Mouse (Mus musculus): Measurements from ENCODE around the gene Atp5j2. TPM values are rescaled to one million over a fixed set of nuclear protein-coding genes. Genes with fewer than 3 reads are reported as not detected.

The Atp5j2 gene
- total and polyA plus RNA-seq, 3 experiments, result 493 to 733 (median 543) TPM

GRCm38 (mm10) chr5:145203936-145204691 lies 12.3 kb upstream of the Atp5j2 start, which contains the start of gene Zkscan5 (continued):
- TF ChIP-seq KAT2A (conservative IDR thresholded peaks at IDR 0.05; ENCODE audit: low read depth, low read length), result peak; percentile 81
- TF ChIP-seq UBTF (IDR thresholded peaks at IDR 0.05; ENCODE audit: borderline replicate concordance, insufficient read depth, low read depth, low read length), result no peak
- TF ChIP-seq POLR2AphosphoS2 (IDR thresholded peaks at IDR 0.05; ENCODE audit: low read length), result peak; percentile 72
- peak; percentile 6 to 37; a peak in 1 of 4 replicates for TF ChIP-seq EP300 (IDR thresholded peaks at IDR 0.05; ENCODE audit: low read depth in 1 of 2, low read length in 2 of 2)
- no peak for TF ChIP-seq SMC3 (IDR thresholded peaks at IDR 0.05; ENCODE audit: low read depth, low read length)
- TF ChIP-seq ELF1 (IDR thresholded peaks at IDR 0.05; ENCODE audit: low read depth, low read length), result peak; percentile 90
- peak; percentile 83 for TF ChIP-seq NELFE (IDR thresholded peaks at IDR 0.05; ENCODE audit: low read depth, low read length)
- no peak for TF ChIP-seq CTCF (IDR thresholded peaks at IDR 0.05 in 2 of 3, conservative IDR thresholded peaks at IDR 0.05 in 1 of 3; ENCODE audit: control insufficient read depth in 1 of 3, insufficient read depth in 1 of 3, low read depth in 2 of 3, low read length in 3 of 3, poor library complexity in 1 of 3, severe bottlenecking in 1 of 3)
- 0 out of 2 replicates have a peak, but pooled peaks have one; percentile 2 for TF ChIP-seq BHLHE40 (IDR thresholded peaks at IDR 0.05; ENCODE audit: borderline replicate concordance, low read depth, low read length)
- no peak for TF ChIP-seq NRF1 (IDR thresholded peaks at IDR 0.05; ENCODE audit: insufficient read depth, low read depth, low read length, poor library complexity, severe bottlenecking)
- peak; percentile 48 for TF ChIP-seq ZNF384 (IDR thresholded peaks at IDR 0.05; ENCODE audit: low read depth, low read length)
- TF ChIP-seq MAFK (IDR thresholded peaks at IDR 0.05; ENCODE audit: borderline replicate concordance, low read depth, low read length), result no peak
- 0 out of 2 replicates have a peak, but pooled peaks have one; percentile 3 for TF ChIP-seq CHD1 (IDR thresholded peaks at IDR 0.05; ENCODE audit: low read depth, low read length)
- no peak for TF ChIP-seq JUND (IDR thresholded peaks at IDR 0.05; ENCODE audit: low read depth, low read length)
- TF ChIP-seq ZC3H11A (IDR thresholded peaks at IDR 0.05; ENCODE audit: low read depth, low read length), result no peak
- peak; percentile 67 for TF ChIP-seq TCF12 (IDR thresholded peaks at IDR 0.05; ENCODE audit: low read depth, low read length)
- TF ChIP-seq USF2 (IDR thresholded peaks at IDR 0.05; ENCODE audit: borderline replicate concordance in 1 of 2, insufficient read depth in 1 of 2, low read depth in 1 of 2, low read length in 2 of 2), result no peak
- no peak for TF ChIP-seq MYB (IDR thresholded peaks at IDR 0.05; ENCODE audit: low read depth, low read length)
- no peak for TF ChIP-seq E2F4 (IDR thresholded peaks at IDR 0.05; ENCODE audit: borderline replicate concordance, low read depth, low read length)
- TF ChIP-seq MAX (IDR thresholded peaks at IDR 0.05; ENCODE audit: low read length), result peak; percentile 65; the same call in 1 of the 2 replicates
- no peak for TF ChIP-seq ZKSCAN1 (IDR thresholded peaks at IDR 0.05; ENCODE audit: low read depth, low read length)
- no peak; the same call in 1 of the 2 replicates for TF ChIP-seq MAZ (IDR thresholded peaks at IDR 0.05; ENCODE audit: low read depth, low read length)

GRCm38 (mm10) chr5:145202446-145202845 lies 10.6 kb upstream of the Atp5j2 start:
- Histone ChIP-seq H3K27ac (ENCODE audit: control insufficient read depth, low read depth, low read length) (no peak overlapping the region), H3K9me3 (replicated peaks; ENCODE audit: insufficient read depth, low read length) (no peaks in the 10 kb centered on the region), H3K79me2 (ENCODE audit: control insufficient read depth, insufficient read depth, low read length, poor library complexity) (peaks cover 27% of the 10 kb centered on the region), H3K27me3 (ENCODE audit: control insufficient read depth in 1 of 2, insufficient read depth in 2 of 2, low read length in 2 of 2) (no peaks in the 10 kb centered on the region), H3K9ac (ENCODE audit: control insufficient read depth, low read depth, low read length, poor library complexity, severe bottlenecking) (no peak overlapping the region), H3K36me3 (ENCODE audit: control insufficient read depth in 1 of 2, insufficient read depth in 2 of 2, low read length in 2 of 2) (peaks cover 0 to 16% of the 10 kb centered on the region in 2 experiments; a peak in 2 of 4 replicates), H3K4me3 (ENCODE audit: control insufficient read depth in 1 of 2, insufficient read depth in 1 of 2, low read depth in 2 of 2, low read length in 2 of 2) (no peak overlapping the region), H3K4me1 (ENCODE audit: control insufficient read depth in 1 of 2, insufficient read depth in 2 of 2, low read length in 2 of 2) (peaks cover 0 to 20% of the 10 kb centered on the region in 2 experiments; a peak in 2 of 4 replicates)
- no peak for DNase-seq (ENCODE audit: low read depth, low spot score)
- TF ChIP-seq RCOR1 (IDR thresholded peaks at IDR 0.05; ENCODE audit: low read depth, low read length), result no peak
- no peak for TF ChIP-seq TBP (IDR thresholded peaks at IDR 0.05; ENCODE audit: low read depth, low read length)
- TF ChIP-seq SIN3A (IDR thresholded peaks at IDR 0.05; ENCODE audit: low read length), result no peak
- TF ChIP-seq RAD21 (IDR thresholded peaks at IDR 0.05; ENCODE audit: low read depth, low read length), result no peak
- no peak for TF ChIP-seq E2F4 (IDR thresholded peaks at IDR 0.05; ENCODE audit: borderline replicate concordance, low read depth, low read length)
- TF ChIP-seq ZNF384 (IDR thresholded peaks at IDR 0.05; ENCODE audit: low read depth, low read length), result no peak
- no peak for TF ChIP-seq CHD1 (IDR thresholded peaks at IDR 0.05; ENCODE audit: low read depth, low read length)
- TF ChIP-seq JUND (IDR thresholded peaks at IDR 0.05; ENCODE audit: low read depth, low read length), result no peak
- TF ChIP-seq TAL1 (IDR thresholded peaks at IDR 0.05; ENCODE audit: low read length), result no peak
- TF ChIP-seq MYC (IDR thresholded peaks at IDR 0.05; ENCODE audit: low read depth, low read length), result no peak
- TF ChIP-seq GABPA (IDR thresholded peaks at IDR 0.05; ENCODE audit: low read depth, low read length), result no peak
- TF ChIP-seq ZC3H11A (IDR thresholded peaks at IDR 0.05; ENCODE audit: low read depth, low read length), result no peak
- TF ChIP-seq MAX (IDR thresholded peaks at IDR 0.05; ENCODE audit: low read length), result no peak
- TF ChIP-seq ZKSCAN1 (IDR thresholded peaks at IDR 0.05; ENCODE audit: low read depth, low read length), result no peak
- no peak for TF ChIP-seq NRF1 (IDR thresholded peaks at IDR 0.05; ENCODE audit: insufficient read depth, low read depth, low read length, poor library complexity, severe bottlenecking)
- no peak for TF ChIP-seq TCF12 (IDR thresholded peaks at IDR 0.05; ENCODE audit: low read depth, low read length)
- TF ChIP-seq USF1 (IDR thresholded peaks at IDR 0.05; ENCODE audit: low read depth, low read length), result no peak
- no peak for TF ChIP-seq SMC3 (IDR thresholded peaks at IDR 0.05; ENCODE audit: low read depth, low read length)
- no peak for TF ChIP-seq CHD2 (IDR thresholded peaks at IDR 0.05; ENCODE audit: low read length)
- TF ChIP-seq MAZ (IDR thresholded peaks at IDR 0.05; ENCODE audit: low read depth, low read length), result no peak
